7 mouse cellular contexts compared by ENCODE assay signal in genomic region chr5:44495092-44495491, GRCm38 (mm10).
DNase-seq lines count a peak whose midpoint lies in the region; ATAC-seq and TF ChIP-seq lines count a peak whose summit lies in the region.

No protein-coding gene starts in this region.

- WGBS in lung, embryonic 16.5 days: 50% methylated on average over 4 of the region's 4 CpGs
- 66% methylated on average over 4 of the region's 4 CpGs for WGBS in intestine, postnatal 0 days

- no peak overlapping the region for H3K27ac ChIP-seq in lung, embryonic 16.5 days (ENCODE audit: low read length)
- no peak overlapping the region for H3K27ac ChIP-seq in intestine, postnatal 0 days (ENCODE audit: low read depth, low read length)

- H3K36me3 ChIP-seq in lung, embryonic 16.5 days (ENCODE audit: control insufficient read depth, insufficient read depth, low read length): no peaks in the 10 kb centered on the region
- no peaks in the 10 kb centered on the region for H3K36me3 ChIP-seq in intestine, postnatal 0 days (ENCODE audit: control insufficient read depth, insufficient read depth)

- no peaks in the 10 kb centered on the region for H3K9me3 ChIP-seq in lung, embryonic 16.5 days (ENCODE audit: control insufficient read depth, low read length)
- no peaks in the 10 kb centered on the region for H3K9me3 ChIP-seq in intestine, postnatal 0 days (ENCODE audit: control insufficient read depth)

- no peak overlapping the region for H3K4me3 ChIP-seq in lung, embryonic 16.5 days (ENCODE audit: low read length)
- no peak overlapping the region for H3K4me3 ChIP-seq in intestine, postnatal 0 days (ENCODE audit: low read depth, low read length)

- no peaks in the 10 kb centered on the region for H3K27me3 ChIP-seq in lung, embryonic 16.5 days (ENCODE audit: control insufficient read depth, insufficient read depth, low read depth, low read length)
- H3K27me3 ChIP-seq in intestine, postnatal 0 days (replicated peaks; ENCODE audit: control insufficient read depth, insufficient read depth, low read length): no peaks in the 10 kb centered on the region

- no peak overlapping the region for H3K9ac ChIP-seq in lung, embryonic 16.5 days (ENCODE audit: low read length)
- no peak overlapping the region for H3K9ac ChIP-seq in intestine, postnatal 0 days (ENCODE audit: low read depth, low read length)

- H3K4me2 ChIP-seq in lung, embryonic 16.5 days (ENCODE audit: low read depth, low read length): no peak overlapping the region
- H3K4me2 ChIP-seq in intestine, postnatal 0 days (replicated peaks; ENCODE audit: low read depth): no peak overlapping the region

- no peaks in the 10 kb centered on the region for H3K4me1 ChIP-seq in lung, embryonic 16.5 days (replicated peaks; ENCODE audit: control insufficient read depth, insufficient read depth, low read length)
- H3K4me1 ChIP-seq in intestine, postnatal 0 days (replicated peaks; ENCODE audit: control insufficient read depth, insufficient read depth, low read length): no peaks in the 10 kb centered on the region

- peak; percentile 59; the same call in 1 of the 2 replicates for ATAC-seq in lung, embryonic 16.5 days (ENCODE audit: low read depth)
- ATAC-seq in intestine, postnatal 0 days: no peak

- no peak for TF ChIP-seq CTCF in intestine, postnatal 0 days (IDR thresholded peaks at IDR 0.05; ENCODE audit: low read depth)

- peak; percentile 88 for DNase-seq in adrenal gland, adult 8-10 months
- peak; percentile 50 for DNase-seq in gastrocnemius, adult 18-20 months (ENCODE audit: low spot score)
- peak; percentile 71 for DNase-seq in heart, postnatal 4 days
- no peak for DNase-seq in cerebellum, adult 9-10 months
- no peak for DNase-seq in cerebellum, adult 11 months

Comparison
In these comparisons a context has a peak if more than half of its experiments do, and no peak if none do; other contexts are left out.
1. DNase-seq: peak in adrenal gland, adult 8-10 months (single experiment), gastrocnemius, adult 18-20 months (single experiment) and heart, postnatal 4 days (single experiment); none in cerebellum, adult 9-10 months (single experiment) and cerebellum, adult 11 months (single experiment).